Mouse (Mus musculus) myocyte (in vitro differentiated cells): Measurements from ENCODE around the gene Pnkd. TPM values are rescaled to one million over a fixed set of nuclear protein-coding genes. Genes with fewer than 3 reads are reported as not detected.
A peak's percentile ranks its signal among the peaks of the same experiment; 100 is the strongest.

Experiments
- H3K27me3 ChIP-seq: one replicate; pipeline ENCODE4 v1.6.1; 2011; ENCODE audit not compliant: control insufficient read depth, insufficient read depth, insufficient read length
- H3K36me3 ChIP-seq: one replicate; pipeline ENCODE4 v1.6.1; 2011; ENCODE audit not compliant: control insufficient read depth, insufficient read depth
- H3K4me2 ChIP-seq: one replicate; pipeline ENCODE4 v1.6.1; 2011; ENCODE audit warnings: low read depth, control low read depth
- H3K4me3 ChIP-seq: one replicate; pipeline ENCODE4 v1.5.1; 2011; ENCODE audit warnings: mild to moderate bottlenecking, control low read depth, moderate library complexity
- H3K79me2 ChIP-seq: one replicate; pipeline ENCODE4 v1.6.1; 2011; ENCODE audit not compliant: control insufficient read depth, insufficient read depth
- H3ac ChIP-seq: one replicate; pipeline ENCODE4 v1.6.1; 2011; ENCODE audit not compliant: control insufficient read depth, insufficient read length
- CEBPB ChIP-seq: IDR thresholded peaks from 2 replicates; pipeline ENCODE4 v1.6.1; 2011; ENCODE audit warnings: mild to moderate bottlenecking, moderate library complexity; ENCODE audit not compliant: poor library complexity, insufficient read depth, severe bottlenecking
- E2F4 ChIP-seq: IDR thresholded peaks from one replicate; pipeline ENCODE4 v1.6.1; 2011; ENCODE audit warnings: mild to moderate bottlenecking, control low read depth, moderate library complexity; ENCODE audit not compliant: insufficient read depth
- MAX ChIP-seq: IDR thresholded peaks from one replicate; pipeline ENCODE4 v1.6.1; 2011; ENCODE audit warnings: low read depth, mild to moderate bottlenecking, control low read depth
- MYOD1 ChIP-seq, 3 experiments: IDR thresholded peaks; one replicate each; pipeline ENCODE4 v1.6.1; 2011; ENCODE audit warnings: control low read depth in 2 of 3, low read depth in 2 of 3, mild to moderate bottlenecking in 2 of 3, moderate library complexity in 1 of 3; ENCODE audit not compliant: insufficient read length in 2 of 3, control insufficient read depth in 1 of 3
- MYOG ChIP-seq, 3 experiments: IDR thresholded peaks; one replicate each; pipeline ENCODE4 v1.6.1; 2011; ENCODE audit warnings: control low read depth in 2 of 3, low read depth in 2 of 3, mild to moderate bottlenecking in 2 of 3; ENCODE audit not compliant: insufficient read length in 2 of 3, control insufficient read depth in 1 of 3, insufficient read depth in 1 of 3
- POLR2A ChIP-seq: IDR thresholded peaks from one replicate; pipeline ENCODE4 v1.6.1; 2011; ENCODE audit warnings: low read depth, mild to moderate bottlenecking, control low read depth, moderate library complexity; ENCODE audit not compliant: insufficient read length
- POLR2AphosphoS2 ChIP-seq: IDR thresholded peaks from one replicate; pipeline ENCODE4 v1.6.1; 2011; ENCODE audit warnings: low read depth, control low read depth; ENCODE audit not compliant: insufficient read length
- REST ChIP-seq: IDR thresholded peaks from one replicate; pipeline ENCODE4 v1.6.1; 2011; ENCODE audit warnings: mild to moderate bottlenecking, control low read depth, moderate library complexity; ENCODE audit not compliant: insufficient read depth, insufficient read length
- SRF ChIP-seq: IDR thresholded peaks from one replicate; pipeline ENCODE4 v1.6.1; 2011; ENCODE audit warnings: low read depth; ENCODE audit not compliant: control insufficient read depth, insufficient read length
- TCF12 ChIP-seq: IDR thresholded peaks from one replicate; pipeline ENCODE4 v1.6.1; 2011; ENCODE audit warnings: mild to moderate bottlenecking, control low read depth; ENCODE audit not compliant: poor library complexity, insufficient read depth, severe bottlenecking
- TCF3 ChIP-seq: IDR thresholded peaks from one replicate; pipeline ENCODE4 v1.6.1; 2011; ENCODE audit warnings: low read depth, control low read depth; ENCODE audit not compliant: insufficient read length
- USF1 ChIP-seq: IDR thresholded peaks from one replicate; pipeline ENCODE4 v1.6.1; 2011; ENCODE audit warnings: low read depth, mild to moderate bottlenecking, control low read depth, moderate library complexity
- polyA plus RNA-seq: library from polyadenylated mRNA; unstranded; fragments of >200 nt; fragmentation: generic; extraction: Trizol; gene quantifications from one replicate; pipeline ENCODE4 v1.2.1, GENCODE M21; 2012; ENCODE audit warnings: missing spikeins

Gene Pnkd
- polyA plus RNA-seq, 1 experiment, result 93.7 TPM

DNA sequence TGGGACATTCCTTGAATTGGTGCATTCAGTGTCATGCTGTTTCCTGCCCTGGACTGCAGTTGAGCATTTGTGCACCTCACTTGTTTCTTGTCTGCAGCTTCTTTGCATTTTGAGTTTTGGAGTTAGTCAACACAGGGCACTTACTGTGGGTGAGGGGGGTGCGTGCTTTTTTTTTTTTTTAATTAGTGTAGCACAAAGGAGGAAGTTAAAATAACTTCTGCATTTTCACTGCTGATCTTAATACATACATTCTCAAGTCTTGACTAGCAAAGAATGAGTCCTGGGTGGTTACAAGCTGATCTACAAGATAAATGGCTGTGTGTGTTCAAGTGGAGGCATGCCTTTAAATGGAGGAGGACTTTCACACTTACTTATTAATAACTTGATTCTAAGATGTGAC lies 46.6 kb upstream of the Pnkd start:
- Histone ChIP-seq H3K4me3 (peak overlapping the region; percentile 98), H3K36me3 (no peaks in the 10 kb centered on the region), H3K79me2 (peaks cover 66% of the 10 kb centered on the region), H3ac (no peak overlapping the region), H3K27me3 (no peaks in the 10 kb centered on the region), H3K4me2 (peak overlapping the region; percentile 92)
- TF ChIP-seq TCF12 (no peak), TCF3 (no peak), E2F4 (no peak)

DNA sequence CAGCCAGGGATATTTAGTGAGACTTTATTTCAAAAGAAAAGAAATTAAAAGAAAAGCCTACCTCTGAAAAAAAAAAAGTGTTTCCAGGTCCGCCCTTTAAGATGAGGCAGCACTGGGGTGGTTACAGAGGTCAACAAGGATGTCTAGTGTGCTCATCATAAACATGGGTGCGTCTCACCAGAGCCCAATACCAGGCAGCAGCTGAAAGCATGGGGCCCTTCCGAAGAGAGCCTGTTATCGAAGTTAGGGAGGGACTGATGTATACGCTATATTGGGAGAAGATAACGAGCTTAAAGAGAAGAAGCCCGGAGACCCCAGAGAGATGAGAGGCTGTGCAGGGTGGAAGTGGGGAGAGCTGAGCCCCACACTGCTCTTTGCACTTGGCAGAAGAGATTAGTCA lies 45.6 kb upstream of the Pnkd start:
- no peak overlapping the region for H3ac ChIP-seq
- peak overlapping the region; percentile 92 for H3K4me2 ChIP-seq
- no peaks in the 10 kb centered on the region for H3K27me3 ChIP-seq
- H3K36me3 ChIP-seq, result no peaks in the 10 kb centered on the region
- H3K79me2 ChIP-seq, result peaks cover 77% of the 10 kb centered on the region
- peak overlapping the region; percentile 98 for H3K4me3 ChIP-seq
- no peak for TF ChIP-seq USF1
- no peak for TF ChIP-seq SRF
- no peak for TF ChIP-seq MAX
- TF ChIP-seq E2F4, result no peak
- no peak for TF ChIP-seq TCF12
- TF ChIP-seq TCF3, result no peak
- TF ChIP-seq MYOG (IDR thresholded peaks at IDR 0.05; ENCODE audit: control insufficient read depth in 1 of 3, insufficient read depth in 1 of 3, insufficient read length in 2 of 3, low read depth in 2 of 3), result no peak
- TF ChIP-seq REST, result no peak
- no peak for TF ChIP-seq MYOD1 (IDR thresholded peaks at IDR 0.05; ENCODE audit: control insufficient read depth in 1 of 3, insufficient read length in 2 of 3, low read depth in 2 of 3)
- no peak for TF ChIP-seq CEBPB
- no peak for TF ChIP-seq POLR2A
- TF ChIP-seq POLR2AphosphoS2, result no peak

DNA sequence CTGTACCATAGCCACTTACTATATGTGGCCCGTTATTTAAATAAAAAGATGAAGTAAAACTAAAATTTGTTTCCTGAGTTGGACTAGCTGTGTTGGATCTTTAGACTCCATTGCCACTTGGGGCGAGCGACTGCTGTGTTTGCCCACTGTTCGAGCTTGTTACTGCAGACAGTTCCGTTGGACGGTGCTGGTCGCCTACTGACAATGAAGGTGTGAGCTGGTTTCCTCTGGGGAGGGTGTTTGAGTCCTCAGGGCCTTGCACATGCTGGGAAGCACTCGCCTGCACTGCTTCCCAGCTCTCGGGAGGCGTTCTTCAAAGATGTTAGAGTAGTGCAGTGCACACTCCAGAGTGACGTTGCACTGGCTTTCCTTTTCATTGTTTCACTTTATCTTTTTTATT lies 45.1 kb upstream of the Pnkd start:
- H3ac ChIP-seq, result no peak overlapping the region
- no peaks in the 10 kb centered on the region for H3K27me3 ChIP-seq
- peak overlapping the region; percentile 92 for H3K4me2 ChIP-seq
- TF ChIP-seq USF1, result no peak
- no peak for TF ChIP-seq TCF3
- no peak for TF ChIP-seq REST
- no peak for TF ChIP-seq MYOD1 (IDR thresholded peaks at IDR 0.05; ENCODE audit: control insufficient read depth in 1 of 3, insufficient read length in 2 of 3, low read depth in 2 of 3)
- no peak for TF ChIP-seq MYOG (IDR thresholded peaks at IDR 0.05; ENCODE audit: control insufficient read depth in 1 of 3, insufficient read depth in 1 of 3, insufficient read length in 2 of 3, low read depth in 2 of 3)
- TF ChIP-seq TCF12, result no peak
- no peak for TF ChIP-seq POLR2AphosphoS2
- no peak for TF ChIP-seq E2F4
- no peak for TF ChIP-seq SRF
- TF ChIP-seq POLR2A, result no peak
- no peak for TF ChIP-seq CEBPB
- TF ChIP-seq MAX, result no peak
- H3K79me2 ChIP-seq, result peaks cover 81% of the 10 kb centered on the region
- H3K36me3 ChIP-seq, result no peaks in the 10 kb centered on the region
- H3K4me3 ChIP-seq, result peak overlapping the region; percentile 98

DNA sequence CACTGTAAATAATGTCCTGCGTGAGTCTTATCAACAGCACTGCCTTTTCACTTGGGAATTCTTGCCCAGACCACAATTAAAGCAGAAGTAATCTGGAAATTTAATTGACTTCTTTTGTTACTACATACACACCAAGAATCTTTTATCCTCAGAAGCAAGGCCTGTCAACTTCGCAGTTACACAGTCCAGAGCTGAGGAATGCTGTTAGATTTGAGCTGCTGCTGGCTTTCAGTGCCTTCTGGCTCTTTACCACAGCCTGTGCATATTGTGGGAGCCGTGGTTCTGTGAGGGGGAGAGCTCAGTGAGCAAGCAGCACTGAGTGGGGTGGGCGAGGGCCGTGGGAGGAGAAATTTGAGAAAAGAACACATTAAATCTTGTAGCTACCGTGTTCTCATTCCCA lies 44.4 kb upstream of the Pnkd start:
- peak overlapping the region; percentile 92 for H3K4me2 ChIP-seq
- no peaks in the 10 kb centered on the region for H3K36me3 ChIP-seq
- no peak overlapping the region for H3ac ChIP-seq
- H3K4me3 ChIP-seq, result no peak overlapping the region
- no peaks in the 10 kb centered on the region for H3K27me3 ChIP-seq
- TF ChIP-seq MAX (no peak), REST (no peak), MYOD1 (IDR thresholded peaks at IDR 0.05; ENCODE audit: control insufficient read depth in 1 of 3, insufficient read length in 2 of 3, low read depth in 2 of 3) (no peak), TCF3 (no peak)
- peaks cover 88% of the 10 kb centered on the region for H3K79me2 ChIP-seq

DNA sequence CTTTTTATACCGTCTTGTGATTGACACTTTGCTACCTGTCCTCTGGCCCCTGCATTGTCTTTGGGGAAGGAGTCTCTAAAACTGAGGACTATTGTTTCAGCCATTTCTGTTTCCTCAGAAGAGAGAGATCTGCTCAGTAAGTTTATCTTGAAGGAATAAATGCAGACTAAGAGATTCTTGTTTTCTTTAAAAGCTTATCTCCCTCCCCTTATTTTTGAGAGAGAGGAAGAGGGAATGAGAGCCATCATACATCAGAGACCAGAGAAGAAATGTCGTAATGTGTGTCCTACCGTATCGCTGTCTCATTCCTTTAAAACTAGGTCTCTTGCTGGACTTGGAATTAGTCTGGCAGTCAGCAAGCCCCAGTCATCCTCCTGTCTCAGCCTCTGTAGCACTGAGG lies 43.9 kb upstream of the Pnkd start:
- Histone ChIP-seq H3ac (no peak overlapping the region), H3K27me3 (no peaks in the 10 kb centered on the region), H3K4me2 (peak overlapping the region; percentile 92), H3K4me3 (no peak overlapping the region), H3K36me3 (no peaks in the 10 kb centered on the region), H3K79me2 (peaks cover 93% of the 10 kb centered on the region)
- TF ChIP-seq MYOD1 (IDR thresholded peaks at IDR 0.05; ENCODE audit: control insufficient read depth in 1 of 3, insufficient read length in 2 of 3, low read depth in 2 of 3) (no peak), MYOG (IDR thresholded peaks at IDR 0.05; ENCODE audit: control insufficient read depth in 1 of 3, insufficient read depth in 1 of 3, insufficient read length in 2 of 3, low read depth in 2 of 3) (no peak), TCF12 (no peak), E2F4 (no peak), POLR2AphosphoS2 (no peak), REST (no peak), MAX (no peak), POLR2A (no peak), TCF3 (no peak)

DNA sequence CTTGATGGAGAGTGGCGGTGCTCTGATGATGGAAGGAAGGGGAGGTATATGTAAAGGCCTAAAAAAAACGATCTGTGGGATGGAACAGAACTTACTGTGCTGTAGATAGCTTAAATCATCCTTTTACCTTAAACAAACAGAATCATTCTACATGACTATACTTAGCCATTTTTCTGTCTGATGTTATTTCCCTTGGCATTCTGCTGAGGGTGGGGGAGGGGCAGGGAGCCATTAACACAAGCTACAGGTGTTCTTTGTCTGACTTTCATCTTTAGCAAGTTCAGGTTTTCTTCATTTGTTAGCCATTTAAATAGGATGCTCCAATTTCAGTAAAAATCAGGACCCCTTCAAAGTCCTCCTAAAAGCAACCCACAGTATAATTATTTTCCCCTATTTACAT lies 39.2 kb upstream of the Pnkd start:
- TF ChIP-seq TCF3 (no peak), TCF12 (no peak), SRF (no peak), POLR2AphosphoS2 (no peak)
- Histone ChIP-seq H3K4me3 (no peak overlapping the region), H3K36me3 (no peaks in the 10 kb centered on the region), H3ac (no peak overlapping the region), H3K79me2 (peaks cover 76% of the 10 kb centered on the region), H3K4me2 (no peak overlapping the region), H3K27me3 (no peaks in the 10 kb centered on the region)
